Mouse (Mus musculus): ENCODE measurements at regions not wholly inside any gene's neighbourhood (a gene's known extent, or its start where the extent isn't known, plus 50 kb on each side); places are given as distances from the start of the nearest gene placed in this dataset.
A peak's percentile ranks its signal among the peaks of the same experiment; 100 is the strongest.
"Not testable (repeated sequence)": the region's sequence is repeated elsewhere in the genome, so short reads cannot be mapped to it uniquely, and the experiment has no call there.

GRCm38 (mm10) chr7:60728108-60728721 is 588.2 kb upstream of the Snrpn start:
- TF ChIP-seq EP300 (IDR thresholded peaks at IDR 0.05; ENCODE audit: low read depth), result not testable (repeated sequence)
- peak; percentile 55 for TF ChIP-seq CTCF (IDR thresholded peaks at IDR 0.05; ENCODE audit: low read depth)
